Mouse (Mus musculus) layer of hippocampus, adult 9-11 months (tissue): ENCODE data around the gene Arpc2.

Experiments
- DNase-seq: peaks from one replicate; pipeline ENCODE4 v3.0.0; 2022

The Arpc2 gene

GRCm38 (mm10) chr1:74303509-74304338 is 67.8 kb downstream of the Arpc2 start:
- peak; percentile 51 for DNase-seq

- DNase-seq: no peak
Measured at GRCm38 (mm10) chr1:74304339-74304790, 68.5 kb downstream of the Arpc2 start.

- no peak for DNase-seq
Measured at GRCm38 (mm10) chr1:74304946-74305345, 69.1 kb downstream of the Arpc2 start.

- DNase-seq: no peak
Measured at GRCm38 (mm10) chr1:74305522-74305921, 69.6 kb downstream of the Arpc2 start, which contains the start of gene Tmbim1. Gene Tmbim1 (minus strand): TSS chr1:74305622.

- no peak for DNase-seq
Measured at GRCm38 (mm10) chr1:74307146-74307545, 71.3 kb downstream of the Arpc2 start.

GRCm38 (mm10) chr1:74308001-74308964 is 72.4 kb downstream of the Arpc2 start:
- no peak for DNase-seq

- DNase-seq: no peak
Measured at GRCm38 (mm10) chr1:74309767-74310166, 73.9 kb downstream of the Arpc2 start.

GRCm38 (mm10) chr1:74313049-74313692 is 77.3 kb downstream of the Arpc2 start:
- peak; percentile 85 for DNase-seq

GRCm38 (mm10) chr1:74314796-74315195 is 78.9 kb downstream of the Arpc2 start:
- no peak for DNase-seq

- DNase-seq: no peak
Measured at GRCm38 (mm10) chr1:74316114-74316827, 80.4 kb downstream of the Arpc2 start.
